Mouse (Mus musculus) testis, postnatal 14 days (tissue): ENCODE results near the gene Tcf7l1.

Experiments used
- DNase-seq: peaks from one replicate; pipeline ENCODE4 v3.0.0; 2021; ENCODE audit warnings: low spot score

Tcf7l1 gene

GRCm38 (mm10) chr6:72590111-72590510 lies 198.9 kb downstream of the Tcf7l1 start:
- DNase-seq: no peak

GRCm38 (mm10) chr6:72588307-72588706 lies 200.7 kb downstream of the Tcf7l1 start:
- DNase-seq: no peak

GRCm38 (mm10) chr6:72586701-72587100 lies 202.4 kb downstream of the Tcf7l1 start:
- no peak for DNase-seq

GRCm38 (mm10) chr6:72584154-72584553 lies 204.9 kb downstream of the Tcf7l1 start:
- DNase-seq: no peak

GRCm38 (mm10) chr6:72583211-72583839 lies 205.7 kb downstream of the Tcf7l1 start:
- no peak for DNase-seq

GRCm38 (mm10) chr6:72581625-72582382 lies 207.2 kb downstream of the Tcf7l1 start:
- DNase-seq: no peak
